Mouse (Mus musculus): ENCODE results near the gene Gm43518. TPM values are rescaled to one million over a fixed set of nuclear protein-coding genes. Genes with fewer than 3 reads are reported as not detected.
A peak's percentile ranks its signal among the peaks of the same experiment; 100 is the strongest.

The Gm43518 gene
- under 1 TPM; 0.52 to 0.77 TPM for total RNA-seq (2021)
- long read RNA-seq, experiment 1, result 0 reads
- long read RNA-seq, experiment 2, result 0 reads

DNA sequence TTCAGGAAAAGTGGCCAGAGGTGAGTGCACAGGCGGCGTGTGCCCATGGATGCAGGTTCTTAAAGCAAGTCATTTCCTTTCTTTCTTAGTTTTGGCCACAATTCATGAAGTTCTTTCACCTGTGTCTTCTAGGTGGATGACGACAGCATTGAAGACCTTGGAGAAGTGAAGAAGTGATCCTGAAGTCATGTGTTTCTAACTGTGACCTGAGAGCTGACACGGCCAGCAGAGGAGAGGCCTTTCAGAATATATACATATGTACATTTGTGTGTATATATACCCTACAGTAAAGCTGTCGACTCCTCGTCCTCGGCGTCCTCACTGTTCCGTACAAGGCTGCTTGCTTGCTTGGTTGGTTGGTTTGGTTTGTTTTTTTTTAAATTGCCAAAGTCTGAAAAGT is at the start of gene Gm43518:
TSS of gene Gm43518 (plus strand) at position 301 of the 400 bp plus-strand sequence.
- DNase-seq, result no peak

DNA sequence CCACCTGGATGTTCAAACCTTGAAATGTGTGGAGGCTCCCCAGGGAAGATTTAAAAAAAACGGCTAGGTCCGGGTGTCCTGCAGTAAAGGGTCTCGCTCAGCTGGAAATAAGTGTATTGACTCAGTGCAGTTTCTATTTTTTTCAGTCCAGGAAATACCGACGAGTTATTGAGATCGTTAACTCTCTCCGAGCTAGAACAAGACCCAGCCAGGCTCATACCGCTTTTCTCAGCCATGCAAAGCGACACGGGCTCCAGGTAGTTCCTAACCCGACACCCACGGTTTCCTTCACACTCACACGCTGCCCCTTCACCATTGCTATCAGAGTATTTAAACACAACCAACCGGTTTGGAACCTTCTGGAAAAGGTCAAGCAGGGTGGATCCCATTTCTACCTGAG is 49.2 kb upstream of the Gm43518 start:
- DNase-seq, result no peak

DNA sequence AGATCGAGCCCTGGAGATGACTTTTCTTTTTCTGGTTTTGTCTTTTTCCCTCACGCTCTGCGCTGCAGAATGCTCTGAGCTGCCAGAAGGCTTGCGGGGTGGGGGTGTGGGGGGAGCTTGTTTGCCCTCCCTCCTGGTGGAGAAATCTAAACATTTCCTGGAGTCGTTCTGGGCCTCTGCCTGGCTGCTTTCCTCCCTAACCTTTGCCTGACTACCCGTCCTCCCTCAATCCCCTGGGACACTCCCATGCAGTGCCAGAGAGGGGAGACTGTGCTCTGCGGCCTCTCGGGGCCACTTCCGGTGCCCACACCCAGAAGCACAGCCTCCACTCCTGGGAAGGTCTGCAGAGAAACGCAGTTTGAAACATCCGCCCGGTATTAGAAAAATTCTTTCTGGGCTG is 47.3 kb upstream of the Gm43518 start, which contains the start of gene Hcar1:
TSS of gene Hcar1 (minus strand) at position 93 of the 400 bp plus-strand sequence.
- DNase-seq, result no peak

DNA sequence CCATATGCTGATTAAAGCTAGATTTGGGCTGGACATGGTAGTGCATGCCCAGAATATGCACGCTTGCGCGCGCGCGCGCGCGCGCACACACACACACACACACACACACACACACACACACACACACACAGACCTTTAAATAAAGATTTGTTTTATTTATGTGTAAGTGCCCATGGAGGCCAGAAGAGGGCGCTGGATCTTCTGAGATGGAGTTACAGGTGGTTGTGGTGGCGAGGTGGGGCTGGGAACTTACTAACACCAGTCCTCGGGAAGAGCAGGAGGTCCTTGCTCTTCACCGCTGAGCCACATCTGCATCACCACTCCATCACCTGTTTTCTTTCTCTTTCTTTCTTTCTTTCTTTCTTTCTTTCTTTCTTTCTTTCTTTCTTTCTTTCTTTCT is 46.4 kb upstream of the Gm43518 start:
- DNase-seq, result no peak

DNA sequence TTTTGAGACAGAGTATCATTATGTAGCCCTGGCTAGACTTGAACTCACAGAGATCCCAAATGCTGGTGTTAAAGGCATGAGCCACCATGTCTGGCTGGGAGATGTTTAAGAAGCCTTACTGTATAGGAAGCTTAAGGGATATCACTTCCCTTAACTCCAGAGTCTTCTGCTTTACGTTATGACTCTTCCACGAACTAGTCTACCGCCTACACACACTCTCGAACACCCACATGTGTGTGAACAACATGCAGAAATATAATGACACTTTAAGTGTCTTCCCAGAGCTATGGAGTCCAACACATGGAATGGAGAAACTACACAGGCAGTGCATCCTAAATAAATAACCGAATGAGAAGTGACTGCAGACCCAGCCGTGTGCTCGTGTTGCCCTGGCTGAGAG is 43.3 kb upstream of the Gm43518 start:
- no peak for DNase-seq

DNA sequence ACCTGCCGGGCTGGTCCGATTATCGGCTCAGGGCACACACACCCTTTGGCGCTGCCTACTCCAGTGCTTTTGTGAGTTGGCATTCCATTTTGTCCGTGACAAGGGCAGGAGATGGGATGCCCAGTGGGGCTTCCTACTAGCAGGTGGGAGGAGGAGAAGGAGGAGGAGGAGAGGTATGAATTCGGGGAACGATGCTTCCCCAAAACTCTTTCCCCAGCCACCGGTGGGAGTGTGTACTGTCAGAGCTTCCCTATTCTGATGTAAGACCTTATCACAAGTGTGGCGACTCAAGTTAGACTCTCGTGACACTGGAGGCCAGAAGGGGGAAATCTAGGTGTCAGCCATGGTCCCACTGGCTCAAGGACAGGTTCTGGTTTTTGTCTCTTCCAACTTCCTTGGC is 42.9 kb upstream of the Gm43518 start:
- DNase-seq, result no peak

DNA sequence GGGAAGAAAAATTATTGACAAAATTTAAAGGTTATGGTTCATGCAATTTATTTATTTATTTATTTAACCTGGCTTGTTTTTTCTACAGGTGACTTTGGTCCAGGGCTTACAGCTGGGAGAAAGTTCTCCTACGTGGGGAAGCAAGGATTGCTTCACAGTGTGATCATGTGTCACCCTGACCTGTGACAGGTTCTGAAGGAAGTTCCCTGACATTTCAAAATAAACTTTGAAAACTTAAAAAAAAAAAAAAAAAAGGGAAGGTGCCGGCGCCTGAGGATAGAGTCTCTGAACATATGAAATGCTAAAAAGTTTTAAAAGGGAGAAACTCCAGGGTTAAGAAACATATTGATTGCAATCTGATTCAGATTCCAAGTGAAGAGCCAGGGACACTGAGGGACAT is 40.9 kb upstream of the Gm43518 start:
- no peak for DNase-seq

DNA sequence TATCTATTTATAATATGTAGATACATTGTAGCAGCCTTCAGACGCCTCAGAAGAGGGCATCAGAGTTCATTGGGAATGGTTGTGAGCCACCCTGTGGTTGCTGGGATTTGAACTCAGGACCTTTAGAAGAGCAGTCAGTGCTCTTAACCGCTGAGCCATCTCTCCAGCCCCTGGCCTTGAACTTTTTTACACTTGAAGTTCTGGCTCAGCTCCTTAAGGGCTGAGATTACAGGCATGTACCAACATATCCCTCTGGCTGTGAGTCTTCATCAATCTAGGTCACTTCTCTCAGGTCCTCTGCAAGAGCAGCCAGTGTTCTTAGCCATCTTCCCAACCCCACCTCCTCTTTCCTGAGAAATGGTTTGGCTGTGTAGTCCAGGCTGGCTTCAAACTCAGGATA is 36.9 kb upstream of the Gm43518 start:
- DNase-seq, result no peak

DNA sequence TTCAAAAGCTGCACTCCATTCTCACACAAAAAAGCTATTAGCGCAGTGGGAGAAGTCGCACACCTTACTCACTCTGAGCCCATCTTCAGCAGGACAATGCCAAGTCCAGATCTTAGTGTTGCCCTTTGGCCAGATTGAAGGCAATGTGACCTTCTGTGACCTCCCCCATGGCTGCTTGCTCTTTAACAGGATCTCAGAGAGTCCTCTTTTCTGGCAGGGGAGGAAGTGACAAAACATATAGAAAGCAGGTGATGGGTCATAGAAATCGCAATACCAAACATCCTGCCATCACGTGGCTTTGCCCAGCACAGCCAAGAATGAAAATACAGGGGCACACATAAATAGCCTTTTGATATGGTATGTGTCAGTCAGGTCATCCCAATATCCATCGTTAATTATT is 36.2 kb upstream of the Gm43518 start:
- no peak for DNase-seq

DNA sequence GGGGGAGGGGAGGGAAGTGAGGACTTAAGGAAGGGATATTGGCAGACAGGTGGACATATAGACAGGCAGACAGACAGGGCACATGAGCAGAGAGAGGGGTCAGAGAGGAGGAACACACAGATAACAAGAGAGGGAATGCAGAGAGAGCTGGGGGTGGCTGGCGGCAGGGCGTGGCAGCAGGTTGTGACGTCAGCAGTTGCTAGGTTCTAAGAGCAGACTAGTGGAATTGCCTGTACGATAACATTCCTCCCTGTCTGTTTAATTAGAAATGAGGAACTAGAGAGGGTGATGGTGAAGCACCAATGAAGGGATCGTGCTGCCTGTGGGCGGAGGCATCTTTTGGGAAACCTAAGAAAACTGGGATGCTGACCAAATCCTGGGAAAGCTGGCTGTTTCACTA is 35.5 kb upstream of the Gm43518 start:
- peak; percentile 44 for DNase-seq

DNA sequence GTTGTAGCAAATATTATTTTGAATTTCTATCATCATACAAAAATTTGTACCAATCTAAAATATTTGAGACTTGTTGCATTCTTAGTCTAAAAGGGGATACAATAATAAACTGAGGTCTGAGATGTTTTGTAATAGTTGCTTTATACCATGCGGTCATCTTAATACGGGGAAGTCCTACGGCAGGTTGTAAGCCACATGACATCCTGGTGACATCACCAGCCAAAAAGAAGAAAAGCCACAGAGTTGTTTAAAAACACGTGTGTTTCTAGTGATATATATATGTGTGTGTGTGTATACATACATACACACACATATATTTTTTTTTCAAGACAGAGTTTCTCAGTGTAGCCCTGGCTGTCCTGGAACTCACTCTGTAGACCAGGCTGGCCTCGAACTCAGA is 33.7 kb upstream of the Gm43518 start:
- DNase-seq, result no peak

DNA sequence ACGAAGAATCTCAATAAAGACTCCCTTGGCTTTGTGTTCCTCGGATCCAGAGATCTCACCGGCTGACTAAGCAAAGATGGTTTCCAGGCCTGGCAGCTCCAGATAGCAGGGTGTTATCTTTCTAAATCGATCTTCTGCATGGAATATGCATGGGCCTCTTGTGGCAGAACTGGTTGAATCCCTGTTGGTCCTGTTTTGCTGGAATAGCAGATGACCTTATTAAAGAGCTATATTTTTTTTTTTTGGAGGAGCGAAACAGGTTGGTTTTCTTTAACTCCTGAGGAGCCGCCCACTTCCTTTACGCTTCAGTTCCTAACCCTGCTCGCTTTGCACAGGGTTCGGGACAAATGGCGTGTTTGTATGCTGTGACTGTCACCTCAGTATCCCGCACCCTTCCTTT is 30.8 kb upstream of the Gm43518 start:
- no peak for DNase-seq

DNA sequence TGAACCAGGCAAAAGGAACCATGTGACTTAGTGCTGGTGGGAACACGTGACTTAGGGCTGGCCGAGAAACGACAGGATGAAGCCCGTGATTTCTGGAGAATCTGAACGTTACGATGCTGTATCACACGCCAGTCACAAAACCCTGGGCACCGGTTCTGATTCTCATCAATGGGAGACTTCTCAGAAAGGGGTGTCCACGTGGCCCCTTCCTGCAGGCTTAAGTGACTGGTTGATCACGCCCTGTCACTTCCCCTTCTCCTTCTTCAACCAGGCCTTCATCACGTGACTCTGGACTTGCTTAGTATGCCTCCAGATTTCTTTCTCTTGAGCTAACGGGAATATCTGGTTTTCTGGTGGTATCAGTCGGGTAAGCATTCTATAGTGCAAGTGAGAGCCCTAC is 29.9 kb upstream of the Gm43518 start:
- no peak for DNase-seq

DNA sequence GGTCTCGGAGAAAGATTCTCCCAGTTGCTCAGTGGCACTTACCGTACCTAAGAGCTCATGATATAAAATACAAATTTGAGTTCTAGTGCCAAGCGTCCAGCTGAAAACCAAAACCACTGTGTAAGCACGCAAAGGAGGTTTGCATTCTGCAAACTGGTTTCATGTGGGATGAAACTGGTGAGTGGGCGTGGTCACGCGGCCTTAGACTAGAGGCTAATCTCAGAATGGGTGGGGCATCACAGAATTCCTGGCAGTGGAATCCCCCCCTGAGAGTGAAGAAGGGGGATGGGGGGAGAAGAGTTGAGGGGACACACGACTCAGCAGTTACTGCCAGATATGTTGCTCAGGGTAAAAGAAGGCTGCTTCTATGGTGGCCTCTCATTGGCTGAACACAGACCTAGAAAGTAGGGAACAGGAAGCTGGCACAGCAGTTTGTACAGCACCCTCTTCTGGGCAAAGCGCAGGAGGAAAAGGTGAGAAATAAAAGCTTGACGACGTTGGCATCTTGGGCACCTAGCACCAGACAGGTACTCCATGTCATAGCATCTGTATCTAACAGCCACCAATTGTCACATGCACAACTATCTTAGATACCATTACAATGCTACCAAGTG is 23.1 kb upstream of the Gm43518 start:
- DNase-seq, result no peak

DNA sequence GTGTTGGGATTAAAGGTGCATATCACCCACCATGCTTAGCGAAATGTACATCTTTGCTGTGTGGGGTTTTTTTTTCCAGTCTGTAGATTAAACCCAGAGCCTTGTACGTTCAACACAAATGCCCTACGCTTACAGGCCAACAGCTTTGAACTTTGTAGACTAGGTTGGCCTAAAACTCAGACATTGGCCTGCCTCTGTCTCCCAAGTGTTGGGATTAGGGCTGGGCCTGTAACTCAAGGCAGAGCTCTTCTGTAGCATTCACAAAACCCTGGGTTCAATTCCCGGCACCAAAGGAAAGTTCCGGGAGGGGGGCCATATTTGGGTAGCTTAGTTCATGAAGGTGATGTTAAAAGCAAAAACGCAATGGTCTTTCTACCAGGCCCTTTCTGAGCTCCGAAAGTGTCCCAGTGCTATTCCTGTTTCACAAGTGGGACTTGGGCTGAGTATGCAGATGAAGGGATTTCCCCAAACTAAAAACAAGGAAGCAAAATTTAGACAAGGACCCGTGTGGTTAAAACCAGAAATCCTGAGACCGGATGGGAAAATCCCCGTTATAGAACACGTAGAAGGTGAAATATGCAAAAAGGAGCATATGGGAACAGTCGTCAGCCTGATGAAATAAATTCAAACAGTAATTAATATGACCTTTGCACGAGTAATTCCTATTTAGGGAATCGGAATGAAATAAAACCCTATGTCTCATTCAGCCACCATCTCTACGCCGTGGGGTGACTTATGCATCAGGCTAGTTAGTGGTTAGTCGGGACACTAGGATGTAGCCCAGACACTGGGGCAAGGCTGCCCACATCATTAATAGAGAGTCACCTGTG is 20.9 kb upstream of the Gm43518 start:
- DNase-seq, result no peak

DNA sequence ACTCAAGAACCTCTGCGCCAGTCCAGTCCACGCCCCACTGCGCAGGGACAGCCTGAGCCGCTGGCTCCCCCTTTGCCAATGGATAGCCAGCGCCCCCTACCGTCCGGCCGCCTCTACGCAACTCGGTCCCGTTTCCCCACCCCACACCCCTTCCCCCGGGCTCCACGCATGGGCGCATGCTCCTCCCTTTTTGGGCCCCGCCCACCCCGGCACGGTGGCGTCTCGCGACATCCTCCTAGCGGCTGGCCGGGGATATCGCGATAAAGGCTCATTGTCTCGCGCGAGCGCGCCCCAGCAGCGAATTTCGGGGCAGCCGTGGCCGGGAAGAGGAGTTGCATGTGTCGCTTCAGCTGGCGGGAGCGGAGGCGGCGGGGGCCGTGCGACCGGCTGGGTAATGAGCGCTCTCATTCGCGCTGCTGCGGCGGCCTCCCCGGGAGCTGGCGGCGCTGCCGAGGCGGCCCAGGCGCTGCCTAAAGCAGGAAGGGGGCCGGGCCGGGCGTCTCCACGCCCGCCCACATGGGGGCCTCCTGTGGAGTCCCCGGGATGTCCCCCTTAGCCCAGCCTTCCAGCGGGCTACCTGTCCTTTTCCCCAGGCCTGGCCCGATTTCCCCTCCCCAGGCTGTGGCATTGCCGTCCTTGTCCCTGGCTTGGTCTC is 20.1 kb upstream of the Gm43518 start, which contains the start of gene Denr:
TSS of gene Denr (plus strand) at position 200 of the 655 bp plus-strand sequence.
- peak; percentile 100 for DNase-seq

DNA sequence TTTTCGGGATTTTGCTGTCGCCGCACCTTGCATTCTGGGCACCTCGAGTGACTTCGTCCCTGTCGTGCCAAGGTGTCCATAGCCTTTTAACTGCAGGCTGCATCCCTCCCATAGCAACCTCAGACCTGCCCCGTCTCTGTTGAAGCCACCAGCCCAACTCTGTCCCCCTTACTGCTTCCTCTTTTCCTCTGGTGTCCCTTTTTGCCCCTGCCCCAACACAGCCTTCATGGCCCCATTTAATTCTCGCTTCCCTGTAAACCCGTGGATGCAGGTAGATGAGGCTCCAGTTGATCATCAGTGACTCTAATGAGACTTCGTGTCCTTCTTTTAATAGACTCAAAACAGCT is 19.6 kb upstream of the Gm43518 start:
- no peak for DNase-seq

DNA sequence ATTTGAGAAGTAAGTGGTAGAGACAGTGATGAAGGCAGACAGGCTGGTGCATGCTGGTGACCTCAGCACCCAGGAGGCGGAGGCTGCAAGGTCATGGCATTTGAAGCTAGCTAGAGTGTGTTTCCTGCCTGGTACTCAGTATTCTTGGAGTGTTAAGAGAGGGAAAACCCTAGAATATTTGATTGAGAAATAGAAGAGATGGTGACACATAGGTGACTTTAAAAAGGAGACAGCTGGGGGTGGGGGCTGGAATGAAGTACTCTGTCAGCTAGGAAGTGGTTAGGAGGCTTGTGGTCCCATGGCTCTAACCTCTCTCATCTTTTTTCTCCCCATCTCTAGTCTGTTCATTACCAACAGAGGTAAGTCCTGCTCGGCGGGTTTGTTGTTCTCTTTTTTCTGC is 12.4 kb upstream of the Gm43518 start:
- DNase-seq, result no peak

DNA sequence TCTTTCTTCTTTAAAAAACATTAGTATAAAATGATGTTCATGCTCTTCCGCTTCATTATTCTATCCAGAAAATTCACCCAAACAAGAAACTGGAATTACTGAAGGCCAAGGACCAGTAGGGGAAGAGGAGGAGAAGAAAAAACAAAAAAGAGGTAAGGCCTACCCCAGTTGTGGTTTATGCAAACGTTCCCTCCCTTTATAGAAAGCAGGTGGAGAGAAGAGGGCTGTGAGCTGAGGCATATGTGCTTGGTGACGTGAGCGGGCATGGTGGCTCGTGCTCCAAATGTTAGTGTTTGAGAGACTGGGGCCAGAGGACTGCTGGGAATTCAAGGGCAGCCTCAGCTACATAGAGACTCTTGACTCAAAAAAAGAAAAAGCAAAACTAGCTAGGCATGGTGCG is 5.1 kb upstream of the Gm43518 start:
- no peak for DNase-seq

DNA sequence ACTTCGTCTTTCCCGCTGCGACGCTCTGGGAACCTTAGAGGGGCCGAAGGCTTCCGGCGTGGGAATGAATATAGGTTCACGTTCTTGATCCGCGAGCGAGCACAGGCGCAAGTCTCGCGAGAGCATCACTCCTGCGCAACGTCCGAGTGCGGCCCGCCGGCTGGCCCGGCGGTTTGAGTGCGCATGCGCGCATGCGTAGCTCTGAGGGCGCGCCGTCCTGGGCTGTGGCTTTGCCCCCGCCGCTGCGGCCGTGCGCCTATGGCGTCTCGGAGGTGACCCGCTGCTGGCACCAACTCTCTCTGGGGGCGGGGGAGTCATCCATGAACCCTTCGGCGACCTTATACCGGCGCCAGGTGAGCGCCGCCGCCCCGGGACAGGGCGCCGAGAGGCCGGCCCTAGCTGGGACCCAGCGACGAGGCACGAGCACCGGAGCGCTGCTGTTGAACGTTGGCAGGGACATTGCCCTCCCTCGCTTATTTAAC is 3.3 kb downstream of the Gm43518 start, which contains the start of gene Ccdc62:
TSS of gene Ccdc62 (plus strand) at position 172 of the 482 bp plus-strand sequence.
- DNase-seq, result peak; percentile 95

DNA sequence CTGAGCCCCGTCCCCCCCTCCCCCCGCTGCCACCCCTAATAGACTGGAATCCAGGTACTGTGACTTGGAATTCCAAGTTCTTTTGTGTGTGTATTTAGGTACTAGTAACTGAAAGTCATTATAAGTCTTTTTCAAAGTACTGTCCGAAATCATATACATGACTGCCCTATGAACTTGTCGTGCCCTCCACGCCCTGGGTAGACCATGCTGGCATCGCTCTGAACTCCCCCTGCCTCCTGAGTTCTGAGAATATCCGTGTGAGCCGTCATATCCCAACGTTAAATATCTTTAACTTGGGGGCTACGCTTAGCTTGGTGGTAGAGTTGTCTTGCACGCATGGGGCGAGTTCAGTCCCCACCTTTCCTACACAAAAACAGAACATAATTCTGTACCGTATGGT is 3.9 kb downstream of the Gm43518 start:
- DNase-seq, result no peak

DNA sequence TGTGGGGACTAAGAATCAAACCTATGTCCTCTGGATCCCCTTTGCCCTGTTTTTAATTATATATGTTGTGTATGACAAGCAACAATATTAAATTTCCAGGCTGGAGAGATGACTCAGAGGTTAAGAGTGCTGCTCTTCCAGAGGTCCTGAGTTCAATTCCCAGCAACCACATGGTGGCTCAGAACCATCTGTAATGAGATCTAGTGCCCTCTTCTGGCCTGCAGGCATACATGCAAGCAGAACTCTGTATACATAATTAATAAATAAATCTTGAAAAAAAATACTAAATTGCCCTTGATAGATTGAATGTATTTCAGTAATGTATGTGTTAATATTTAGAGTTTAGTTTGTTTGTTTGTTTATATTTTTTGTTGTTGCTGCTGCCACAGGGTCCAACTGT is 5.7 kb downstream of the Gm43518 start:
- DNase-seq, result no peak

DNA sequence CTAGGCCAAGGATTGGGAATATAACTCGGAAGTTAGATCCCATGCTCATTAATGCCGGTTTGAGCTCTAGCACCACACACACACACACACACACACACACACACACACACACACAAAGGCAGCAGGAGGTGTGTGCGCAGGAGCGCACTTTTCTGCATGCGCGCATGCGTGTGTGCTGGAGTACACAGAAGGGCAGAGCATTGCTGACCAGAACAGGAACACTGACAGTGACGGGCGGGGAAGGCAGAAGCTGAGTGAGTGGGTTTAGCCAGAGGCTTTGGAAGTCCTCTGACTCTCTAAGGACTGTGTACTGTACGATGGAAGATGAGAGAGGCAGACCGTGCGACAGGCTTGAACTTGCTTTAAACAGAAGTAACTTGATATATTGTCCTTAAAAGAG is 6.3 kb downstream of the Gm43518 start:
- DNase-seq, result no peak

All from gastrocnemius, postnatal 10 days (tissue).